Mouse (Mus musculus): ENCODE measurements around the gene Acer1. TPM values are rescaled to one million over a fixed set of nuclear protein-coding genes. Genes with fewer than 3 reads are reported as not detected.

The Acer1 gene
- 1.7 TPM in 1 of 2 replicates, not detected in the other for polyA plus RNA-seq (2015; fragmentation: Nextera tagmentation; extraction: Ambion mirVana)

DNA sequence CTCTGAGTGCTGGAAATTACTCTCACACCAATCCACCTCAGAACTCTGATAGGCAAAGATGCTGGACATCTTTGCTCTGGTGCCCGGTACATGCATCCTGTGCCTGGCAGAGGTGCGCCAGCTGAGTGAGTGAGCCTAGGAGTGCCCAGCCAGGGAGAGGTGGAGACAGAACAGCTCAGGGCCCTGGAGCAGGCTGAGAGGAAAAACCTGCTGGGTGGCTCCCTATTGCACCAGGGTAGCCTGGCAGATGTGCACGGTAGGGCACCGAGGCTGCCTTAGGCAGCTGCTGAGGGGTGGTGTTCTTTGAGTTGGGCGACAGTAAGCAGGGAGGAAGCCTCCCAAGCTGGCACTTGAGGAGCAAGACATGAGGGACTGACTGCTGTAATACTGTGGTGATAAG, at the start of gene Acer1:
Gene Acer1, minus strand, starts transcription at position 114 of the 400 bp plus-strand sequence.

DNA sequence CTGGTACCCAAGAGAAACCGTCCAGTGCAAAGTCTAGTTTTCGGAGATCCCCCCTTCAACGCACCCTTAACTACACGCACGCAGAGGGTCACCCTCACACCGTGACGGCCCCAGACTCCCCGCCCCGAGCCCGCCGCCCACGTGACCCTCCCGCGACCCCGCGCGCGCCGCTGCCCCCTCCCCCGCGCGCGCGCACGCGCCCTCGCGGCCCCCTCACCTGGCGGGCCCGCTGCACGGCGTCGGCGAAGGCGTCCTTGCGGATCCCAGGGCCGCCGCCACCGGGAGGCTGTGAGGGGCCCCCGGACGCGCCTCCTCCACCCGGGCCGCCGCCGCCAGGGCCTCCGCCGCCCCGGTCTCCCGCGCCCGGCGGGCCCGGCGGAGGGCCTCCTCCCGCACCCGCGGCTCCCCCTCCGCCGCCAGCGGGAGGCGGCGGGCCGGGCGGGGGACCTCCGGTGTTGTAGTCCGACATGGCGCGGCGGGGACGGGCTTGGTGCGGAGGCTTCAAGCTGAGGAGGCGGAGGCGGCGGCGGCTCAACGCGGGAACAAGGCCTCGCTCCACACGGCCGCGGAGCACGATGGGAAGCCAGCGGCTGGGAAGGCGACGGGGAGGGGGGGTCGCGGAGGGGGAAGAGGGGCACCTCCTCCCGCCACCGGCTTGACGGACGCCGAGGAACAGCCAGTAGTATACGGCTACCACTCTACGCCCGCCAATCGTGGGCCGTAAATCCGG, 49.2 kb upstream of the Acer1 start, which contains the start of gene Khsrp:
Gene Khsrp, minus strand, starts transcription at position 592 of the 730 bp plus-strand sequence.

DNA sequence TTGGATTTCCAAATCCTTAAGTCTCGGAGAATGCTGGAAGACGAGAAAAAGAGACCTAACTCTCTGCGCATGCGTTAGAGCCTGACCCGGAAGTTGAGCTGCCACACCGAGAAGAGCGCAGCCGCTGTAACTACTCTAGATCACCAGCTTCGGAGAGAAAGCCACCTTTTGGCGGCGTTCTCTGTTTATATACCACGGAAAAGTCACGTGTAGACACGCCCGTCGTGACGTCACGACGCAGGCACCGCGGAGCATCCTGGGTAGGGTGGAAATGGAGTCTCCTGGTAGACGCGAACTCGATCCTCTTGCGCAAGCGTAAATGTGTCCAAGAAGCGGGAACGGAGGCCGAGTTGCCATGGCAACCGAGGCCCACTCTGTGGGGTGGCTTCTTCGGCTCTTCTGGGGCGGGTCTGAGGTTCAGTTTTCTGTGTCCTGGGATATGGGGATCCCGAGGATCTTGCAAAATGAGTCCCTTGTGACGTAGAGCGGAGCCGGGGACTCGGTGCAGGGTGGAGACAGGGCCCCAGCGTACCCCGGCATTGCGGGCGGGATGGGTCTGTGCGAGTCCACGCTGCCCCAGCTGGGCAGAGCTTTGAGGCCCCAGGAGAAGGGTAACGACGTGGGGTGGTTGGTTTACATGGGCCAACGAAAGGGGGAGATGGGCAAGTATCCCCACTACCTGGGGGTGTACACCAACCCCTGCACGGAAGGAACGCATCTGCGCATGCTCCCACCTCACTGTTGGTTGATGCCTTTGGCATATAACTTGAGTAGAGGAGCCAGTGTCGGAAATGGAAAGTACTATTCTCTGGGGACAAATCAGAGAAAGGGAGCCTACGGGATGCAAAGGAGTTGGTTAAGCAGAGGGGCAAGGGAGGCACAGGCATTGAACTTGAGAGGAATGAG, 29.6 kb upstream of the Acer1 start, which contains the start of the genes Gtf2f1 and Gm17949:
Gene Gtf2f1, minus strand, starts transcription at position 53 of the 906 bp plus-strand sequence.
Gene Gm17949, plus strand, starts transcription at position 234 of the 906 bp plus-strand sequence.

GRCm38 (mm10) chr17:56999968-57000609, 18.2 kb upstream of the Acer1 start, which contains the start of gene Pspn:
Pspn (minus strand) TSS chr17:57000018.

DNA sequence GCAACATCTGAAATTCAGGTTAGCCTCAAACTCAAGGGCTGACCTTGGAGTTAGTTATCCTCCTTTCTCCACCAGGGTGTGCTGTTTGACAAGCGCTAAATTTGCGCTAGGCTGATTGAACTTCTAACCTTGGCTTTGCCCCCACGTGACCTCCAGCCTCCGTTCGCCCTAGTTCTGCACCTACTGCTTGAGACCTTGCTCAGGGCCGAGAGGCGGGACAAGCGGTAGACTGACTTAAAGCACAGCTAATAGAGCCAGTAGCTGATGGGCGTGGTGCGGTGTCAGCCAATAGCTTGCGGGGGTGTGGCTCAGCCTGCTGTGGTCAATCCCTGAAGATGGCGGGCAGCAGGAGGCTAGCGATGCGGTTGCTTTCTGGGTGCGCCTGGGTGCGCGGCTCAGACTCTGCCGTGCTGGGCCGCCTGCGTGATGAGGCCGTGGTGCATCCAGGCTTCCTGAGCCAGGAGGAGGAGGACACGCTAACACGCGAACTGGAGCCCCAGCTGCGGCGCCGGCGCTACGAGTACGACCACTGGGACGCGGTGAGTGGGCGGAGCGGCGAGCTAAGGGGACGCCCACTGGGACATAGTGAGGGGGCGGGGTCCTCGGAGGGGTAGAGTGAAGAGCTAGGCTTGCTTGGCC, 15.2 kb upstream of the Acer1 start, which contains the start of gene Alkbh7:
Gene Alkbh7, plus strand, starts transcription at position 311 of the 639 bp plus-strand sequence.

GRCm38 (mm10) chr17:56990115-56990746, 8.3 kb upstream of the Acer1 start, which contains the start of gene Clpp:
Clpp (plus strand) TSS chr17:56990305.

GRCm38 (mm10) chr17:56935363-56936131, 46.4 kb downstream of the Acer1 start, which contains the start of gene Mllt1:
Mllt1 (minus strand) TSS chr17:56935415.

Other genes with a start within 250 kb of the Acer1 start
- 2.5 and 6.9 TPM in 2 replicates for gene Nrtn, start 224.6 kb downstream of the Acer1 start, polyA plus RNA-seq (2015; fragmentation: Nextera tagmentation; extraction: Ambion mirVana)
- 19.2 and 19.3 TPM in 2 replicates for gene Dus3l, start 217.4 kb downstream of the Acer1 start, polyA plus RNA-seq (2015; fragmentation: Nextera tagmentation; extraction: Ambion mirVana)
- 0.10 and 0.36 TPM in 2 replicates for gene Prr22, start 211.9 kb downstream of the Acer1 start, polyA plus RNA-seq (2015; fragmentation: Nextera tagmentation; extraction: Ambion mirVana)
- gene Rfx2, start 151.1 kb downstream of the Acer1 start, polyA plus RNA-seq (2015; fragmentation: Nextera tagmentation; extraction: Ambion mirVana): 2.9 and 3.1 TPM in 2 replicates
- not detected in 2 replicates for gene Acsbg2, start 107.7 kb downstream of the Acer1 start, polyA plus RNA-seq (2015; fragmentation: Nextera tagmentation; extraction: Ambion mirVana)
- gene 1700061G19Rik, start 106.6 kb downstream of the Acer1 start, polyA plus RNA-seq (2015; fragmentation: Nextera tagmentation; extraction: Ambion mirVana): 0.06 and 0.13 TPM in 2 replicates
- 9.3 and 10.1 TPM in 2 replicates for gene Mllt1, start 46.7 kb downstream of the Acer1 start, polyA plus RNA-seq (2015; fragmentation: Nextera tagmentation; extraction: Ambion mirVana)
- 83.9 and 87.2 TPM in 2 replicates for gene Clpp, start 8.2 kb upstream of the Acer1 start, polyA plus RNA-seq (2015; fragmentation: Nextera tagmentation; extraction: Ambion mirVana)
- 45.7 and 47.9 TPM in 2 replicates for gene Alkbh7, start 15.2 kb upstream of the Acer1 start, polyA plus RNA-seq (2015; fragmentation: Nextera tagmentation; extraction: Ambion mirVana)
- 0.41 and 0.46 TPM in 2 replicates for gene Pspn, start 17.9 kb upstream of the Acer1 start, polyA plus RNA-seq (2015; fragmentation: Nextera tagmentation; extraction: Ambion mirVana)
- gene Gtf2f1, start 29.2 kb upstream of the Acer1 start, polyA plus RNA-seq (2015; fragmentation: Nextera tagmentation; extraction: Ambion mirVana): 28.6 and 38.6 TPM in 2 replicates
- 0.28 and 0.33 TPM in 2 replicates for gene Gm17949, start 29.3 kb upstream of the Acer1 start, polyA plus RNA-seq (2015; fragmentation: Nextera tagmentation; extraction: Ambion mirVana)
- 13.9 and 15.7 TPM in 2 replicates for gene Khsrp, start 49.4 kb upstream of the Acer1 start, polyA plus RNA-seq (2015; fragmentation: Nextera tagmentation; extraction: Ambion mirVana)
- not detected in 2 replicates for gene Slc25a41, start 59.5 kb upstream of the Acer1 start, polyA plus RNA-seq (2015; fragmentation: Nextera tagmentation; extraction: Ambion mirVana)
- gene Crb3, start 77.0 kb upstream of the Acer1 start, polyA plus RNA-seq (2015; fragmentation: Nextera tagmentation; extraction: Ambion mirVana): 0.68 and 1.1 TPM in 2 replicates
- gene Slc25a23, start 77.7 kb upstream of the Acer1 start, polyA plus RNA-seq (2015; fragmentation: Nextera tagmentation; extraction: Ambion mirVana): 4.2 and 5.2 TPM in 2 replicates
- gene Dennd1c, start 96.4 kb upstream of the Acer1 start, polyA plus RNA-seq (2015; fragmentation: Nextera tagmentation; extraction: Ambion mirVana): 0.86 and 2.1 TPM in 2 replicates
- 2.0 and 3.6 TPM in 2 replicates for gene Tubb4a, start 105.7 kb upstream of the Acer1 start, polyA plus RNA-seq (2015; fragmentation: Nextera tagmentation; extraction: Ambion mirVana)
- gene Tnfsf9, start 123.2 kb upstream of the Acer1 start, polyA plus RNA-seq (2015; fragmentation: Nextera tagmentation; extraction: Ambion mirVana): 1.1 and 1.5 TPM in 2 replicates
- gene Cd70, start 167.7 kb upstream of the Acer1 start, polyA plus RNA-seq (2015; fragmentation: Nextera tagmentation; extraction: Ambion mirVana): not detected in 2 replicates
- 0.13 TPM in 1 of 2 replicates, not detected in the other for gene Tnfsf14, start 212.1 kb upstream of the Acer1 start, polyA plus RNA-seq (2015; fragmentation: Nextera tagmentation; extraction: Ambion mirVana)
- 4.3 and 53.1 TPM in 2 replicates for gene C3, start 246.0 kb upstream of the Acer1 start, polyA plus RNA-seq (2015; fragmentation: Nextera tagmentation; extraction: Ambion mirVana)